18 mouse cellular contexts compared by ENCODE assay signal in the genomic region with DNA sequence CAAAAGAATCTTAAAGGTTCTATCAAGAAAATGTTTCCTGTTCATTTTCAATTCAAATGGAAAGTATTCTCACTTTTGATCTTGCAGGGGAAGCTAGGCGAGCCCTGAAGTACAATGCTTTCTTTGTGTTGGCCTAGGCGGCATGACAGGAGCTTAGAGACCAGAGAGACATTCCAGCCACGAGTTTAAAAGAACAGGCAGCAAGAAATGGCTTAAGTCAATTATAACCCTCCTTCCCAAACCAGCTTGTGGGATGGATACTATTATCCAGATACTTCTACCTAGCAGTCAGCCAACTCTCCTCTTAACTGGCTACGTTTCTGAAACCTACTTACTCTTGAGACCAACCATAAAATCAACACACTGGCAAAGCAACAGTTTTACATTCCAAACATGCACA.
DNase-seq lines count a peak whose midpoint lies in the region; ATAC-seq lines count a peak whose summit lies in the region.
"Had no signal": no experiment of that assay in that cellular context is flagged by ENCODE, and none has a peak within 500 bp of the region (broad histone marks: within the 10 kb centered on the region; RNA-seq: fewer than 3 reads in every experiment).

No protein-coding gene starts in this region.

- peak; percentile 20 for DNase-seq in forebrain, embryonic 10.5 days (ENCODE audit: extremely low spot score, low spot score)
- DNase-seq in midbrain, embryonic 11.5 days (ENCODE audit: low spot score, missing footprints): peak; percentile 91
- DNase-seq in embryonic facial prominence, embryonic 10.5 days (ENCODE audit: low spot score): peak; percentile 52
- DNase-seq in mesoderm, embryonic 11.5 days (ENCODE audit: low read depth, low spot score): peak; percentile 55
- no peak for DNase-seq in urinary bladder, postnatal 14 days (ENCODE audit: low spot score)
- DNase-seq: adrenal gland, postnatal 14 days; cerebellum, postnatal 10 days; heart, postnatal 36 days; kidney, postnatal 14 days; left cerebral cortex, postnatal 4 days; lung, adult 18-20 months; thymus, postnatal 25 days had no signal

- no peak overlapping the region for H3K27ac ChIP-seq in forebrain, embryonic 10.5 days
- no peak overlapping the region for H3K27ac ChIP-seq in forebrain, embryonic 13.5 days
- no peak overlapping the region for H3K27ac ChIP-seq in midbrain, embryonic 11.5 days (ENCODE audit: low read depth, low read length)
- no peak overlapping the region for H3K27ac ChIP-seq in midbrain, embryonic 16.5 days (ENCODE audit: low read length)
- no peak overlapping the region; the same call in 1 of the 2 replicates for H3K27ac ChIP-seq in embryonic facial prominence, embryonic 10.5 days (replicated peaks)
- H3K27ac ChIP-seq: intestine, embryonic 15.5 days had no signal

- H3K9me3 ChIP-seq in forebrain, embryonic 10.5 days: no peaks in the 10 kb centered on the region
- no peaks in the 10 kb centered on the region for H3K9me3 ChIP-seq in forebrain, embryonic 13.5 days (replicated peaks)
- no peaks in the 10 kb centered on the region for H3K9me3 ChIP-seq in midbrain, embryonic 11.5 days (ENCODE audit: control insufficient read depth, low read length)
- no peaks in the 10 kb centered on the region for H3K9me3 ChIP-seq in midbrain, embryonic 16.5 days (replicated peaks; ENCODE audit: control insufficient read depth, low read length, poor library complexity, severe bottlenecking)
- no peaks in the 10 kb centered on the region for H3K9me3 ChIP-seq in embryonic facial prominence, embryonic 10.5 days
- H3K9me3 ChIP-seq: intestine, embryonic 15.5 days had no signal

- peaks cover 21% of the 10 kb centered on the region for H3K4me1 ChIP-seq in forebrain, embryonic 10.5 days
- no peaks in the 10 kb centered on the region for H3K4me1 ChIP-seq in forebrain, embryonic 13.5 days
- H3K4me1 ChIP-seq in midbrain, embryonic 11.5 days (ENCODE audit: control insufficient read depth, insufficient read depth, low read length): peaks cover 11% of the 10 kb centered on the region; the same call in 1 of the 2 replicates
- no peaks in the 10 kb centered on the region for H3K4me1 ChIP-seq in midbrain, embryonic 16.5 days (ENCODE audit: control insufficient read depth, insufficient read depth, low read length)
- peaks cover 9% of the 10 kb centered on the region for H3K4me1 ChIP-seq in embryonic facial prominence, embryonic 10.5 days
- H3K4me1 ChIP-seq: intestine, embryonic 15.5 days had no signal

- H3K4me2 ChIP-seq in forebrain, embryonic 13.5 days: no peak overlapping the region
- H3K4me2 ChIP-seq in midbrain, embryonic 11.5 days: no peak overlapping the region
- no peak overlapping the region for H3K4me2 ChIP-seq in midbrain, embryonic 16.5 days (ENCODE audit: low read length)
- H3K4me2 ChIP-seq: intestine, embryonic 15.5 days had no signal

- no peaks in the 10 kb centered on the region for H3K27me3 ChIP-seq in forebrain, embryonic 10.5 days (ENCODE audit: poor library complexity, severe bottlenecking)
- H3K27me3 ChIP-seq in forebrain, embryonic 13.5 days: no peaks in the 10 kb centered on the region
- H3K27me3 ChIP-seq in midbrain, embryonic 11.5 days (ENCODE audit: control insufficient read depth, insufficient read depth, low read length): no peaks in the 10 kb centered on the region
- H3K27me3 ChIP-seq in midbrain, embryonic 16.5 days (ENCODE audit: control insufficient read depth, insufficient read depth, low read depth, low read length): no peaks in the 10 kb centered on the region
- no peaks in the 10 kb centered on the region for H3K27me3 ChIP-seq in embryonic facial prominence, embryonic 10.5 days (replicated peaks; ENCODE audit: low read depth, poor library complexity, severe bottlenecking)
- H3K27me3 ChIP-seq: CH12.LX; intestine, embryonic 15.5 days had no signal

- WGBS in forebrain, embryonic 10.5 days: 1% methylated on average over 4 of the region's 4 CpGs
- WGBS in forebrain, embryonic 13.5 days: 4% methylated on average over 4 of the region's 4 CpGs
- WGBS in midbrain, embryonic 11.5 days: 7% methylated on average over 4 of the region's 4 CpGs
- WGBS in midbrain, embryonic 16.5 days: 6% methylated on average over 4 of the region's 4 CpGs
- 6% methylated on average over 4 of the region's 4 CpGs for WGBS in embryonic facial prominence, embryonic 10.5 days

- H3K4me3 ChIP-seq in forebrain, embryonic 10.5 days: no peak overlapping the region
- H3K4me3 ChIP-seq in forebrain, embryonic 13.5 days: no peak overlapping the region
- no peak overlapping the region for H3K4me3 ChIP-seq in midbrain, embryonic 11.5 days (ENCODE audit: low read depth, low read length)
- no peak overlapping the region for H3K4me3 ChIP-seq in midbrain, embryonic 16.5 days (ENCODE audit: low read depth, low read length)
- no peak overlapping the region for H3K4me3 ChIP-seq in embryonic facial prominence, embryonic 10.5 days
- H3K4me3 ChIP-seq: erythroblast, embryonic 14.5 days; intestine, embryonic 15.5 days had no signal

- no peak for ATAC-seq in forebrain, embryonic 13.5 days
- peak; percentile 82 for ATAC-seq in midbrain, embryonic 11.5 days (ENCODE audit: low FRiP score)
- ATAC-seq in midbrain, embryonic 16.5 days: no peak
- ATAC-seq in monocyte, adult 5-6 weeks (replicated peaks; ENCODE audit: insufficient number of reproducible peaks, low FRiP score, low TSS enrichment, poor library complexity, severe bottlenecking): no peak
- ATAC-seq: intestine, embryonic 15.5 days had no signal

- no peak overlapping the region for H3K9ac ChIP-seq in forebrain, embryonic 13.5 days
- H3K9ac ChIP-seq in midbrain, embryonic 11.5 days (ENCODE audit: low read length): no peak overlapping the region
- no peak overlapping the region for H3K9ac ChIP-seq in midbrain, embryonic 16.5 days (ENCODE audit: low read depth, low read length)
- H3K9ac ChIP-seq: intestine, embryonic 15.5 days had no signal

- no peaks in the 10 kb centered on the region for H3K36me3 ChIP-seq in forebrain, embryonic 10.5 days (replicated peaks)
- no peaks in the 10 kb centered on the region for H3K36me3 ChIP-seq in forebrain, embryonic 13.5 days (ENCODE audit: poor library complexity, severe bottlenecking)
- H3K36me3 ChIP-seq in midbrain, embryonic 11.5 days (ENCODE audit: control insufficient read depth, insufficient read depth, low read length): no peaks in the 10 kb centered on the region
- no peaks in the 10 kb centered on the region for H3K36me3 ChIP-seq in midbrain, embryonic 16.5 days (ENCODE audit: control insufficient read depth, insufficient read depth, low read length)
- H3K36me3 ChIP-seq in embryonic facial prominence, embryonic 10.5 days (replicated peaks): no peaks in the 10 kb centered on the region
- H3K36me3 ChIP-seq: intestine, embryonic 15.5 days had no signal
